Mouse (Mus musculus) stomach, embryonic 14.5 days (tissue): Measurements from ENCODE around the gene Coq5. TPM values are rescaled to one million over a fixed set of nuclear protein-coding genes. Genes with fewer than 3 reads are reported as not detected.

Experiments
- polyA plus RNA-seq: library from polyadenylated mRNA; unstranded; fragments of >200 nt; fragmentation: Nextera tagmentation; extraction: Ambion mirVana; gene quantifications from 2 replicates; pipeline ENCODE4 v1.2.1, GENCODE M21; 2014

Coq5 gene
- polyA plus RNA-seq, 1 experiment from 2014 or later, result 40.0 TPM

Other genes starting within 250 kb of the Coq5 start
- gene Gm10401, start 181.4 kb upstream of the Coq5 start, polyA plus RNA-seq, result 51.7 and 54.7 TPM in 2 replicates
- 38.5 and 39.9 TPM in 2 replicates for gene Acads, start 160.3 kb upstream of the Coq5 start, polyA plus RNA-seq
- gene Unc119b, start 144.7 kb upstream of the Coq5 start, polyA plus RNA-seq, result 26.3 and 27.3 TPM in 2 replicates
- gene Mlec, start 121.5 kb upstream of the Coq5 start, polyA plus RNA-seq, result 52.6 and 61.3 TPM in 2 replicates
- gene Cabp1, start 85.3 kb upstream of the Coq5 start, polyA plus RNA-seq, result 1.00 and 1.5 TPM in 2 replicates
- gene Pop5, start 43.8 kb upstream of the Coq5 start, polyA plus RNA-seq, result 93.1 and 97.7 TPM in 2 replicates
- gene Rnf10, start 6.8 kb upstream of the Coq5 start, polyA plus RNA-seq, result 62.6 and 66.5 TPM in 2 replicates
- gene Dynll1, start 21.3 kb downstream of the Coq5 start, polyA plus RNA-seq, result 1,629 and 1,647 TPM in 2 replicates
- 218 and 229 TPM in 2 replicates for gene Srsf9, start 47.5 kb downstream of the Coq5 start, polyA plus RNA-seq
- 36.0 and 37.0 TPM in 2 replicates for gene Gatc, start 61.5 kb downstream of the Coq5 start, polyA plus RNA-seq
- gene Triap1, start 61.6 kb downstream of the Coq5 start, polyA plus RNA-seq, result 61.3 and 63.8 TPM in 2 replicates
- gene Cox6a1, start 69.3 kb downstream of the Coq5 start, polyA plus RNA-seq, result 898 and 932 TPM in 2 replicates
- 15.7 and 17.2 TPM in 2 replicates for gene Msi1, start 149.9 kb downstream of the Coq5 start, polyA plus RNA-seq
- 16.7 and 20.2 TPM in 2 replicates for gene Pla2g1b, start 186.6 kb downstream of the Coq5 start, polyA plus RNA-seq
- gene Sirt4, start 205.1 kb downstream of the Coq5 start, polyA plus RNA-seq, result 20.9 and 23.5 TPM in 2 replicates
- 15.9 and 17.7 TPM in 2 replicates for gene Pxn, start 227.0 kb downstream of the Coq5 start, polyA plus RNA-seq